Mouse (Mus musculus): ENCODE results near the gene Cep290. TPM values are rescaled to one million over a fixed set of nuclear protein-coding genes. Genes with fewer than 3 reads are reported as not detected.

Cep290 gene
- polyA plus RNA-seq, 1 experiment = 71.3 TPM

GRCm38 (mm10) chr10:100574505-100575149, 87.3 kb downstream of the Cep290 start:
- H3K4me3 ChIP-seq (replicated peaks; ENCODE audit: control insufficient read depth, low read depth, low read length) = no peak overlapping the region
- peak overlapping the region; percentile 11; the same call in 1 of the 2 replicates for H3K27ac ChIP-seq (ENCODE audit: control insufficient read depth, insufficient read depth, low read depth, low read length, poor library complexity)
- WGBS = 61% methylated on average over 7 of the region's 7 CpGs
- TF ChIP-seq CTCF (IDR thresholded peaks at IDR 0.05; ENCODE audit: control insufficient read depth, insufficient read depth, low read length) (no peak), POLR2A (IDR thresholded peaks at IDR 0.05; ENCODE audit: borderline replicate concordance, control insufficient read depth, low read depth, low read length) (no peak)
- peaks cover 2% of the 10 kb centered on the region; the same call in 1 of the 2 replicates for H3K4me1 ChIP-seq (ENCODE audit: control insufficient read depth, insufficient read depth, low read length)

- H3K27ac ChIP-seq (ENCODE audit: control insufficient read depth, insufficient read depth, low read depth, low read length, poor library complexity) = no peak overlapping the region
- 79% methylated on average over 7 of the region's 7 CpGs for WGBS
Observed at GRCm38 (mm10) chr10:100575294-100575693, 87.9 kb downstream of the Cep290 start.

GRCm38 (mm10) chr10:100584178-100584577, 96.8 kb downstream of the Cep290 start:
- Histone ChIP-seq H3K27ac (ENCODE audit: control insufficient read depth, insufficient read depth, low read depth, low read length, poor library complexity) (no peak overlapping the region), H3K4me3 (replicated peaks; ENCODE audit: control insufficient read depth, low read depth, low read length) (no peak overlapping the region), H3K4me1 (ENCODE audit: control insufficient read depth, insufficient read depth, low read length) (no peaks in the 10 kb centered on the region)
- WGBS = 64% methylated on average over 3 of the region's 3 CpGs
- TF ChIP-seq CTCF (IDR thresholded peaks at IDR 0.05; ENCODE audit: control insufficient read depth, insufficient read depth, low read length) (no peak), POLR2A (IDR thresholded peaks at IDR 0.05; ENCODE audit: borderline replicate concordance, control insufficient read depth, low read depth, low read length) (no peak)

More at GRCm38 (mm10) chr10:100575294-100575693, 87.9 kb downstream of the Cep290 start:
- peaks cover 2% of the 10 kb centered on the region; the same call in 1 of the 2 replicates for H3K4me1 ChIP-seq (ENCODE audit: control insufficient read depth, insufficient read depth, low read length)
- no peak for TF ChIP-seq CTCF (IDR thresholded peaks at IDR 0.05; ENCODE audit: control insufficient read depth, insufficient read depth, low read length)
- no peak for TF ChIP-seq POLR2A (IDR thresholded peaks at IDR 0.05; ENCODE audit: borderline replicate concordance, control insufficient read depth, low read depth, low read length)
- H3K4me3 ChIP-seq (replicated peaks; ENCODE audit: control insufficient read depth, low read depth, low read length) = no peak overlapping the region

GRCm38 (mm10) chr10:100588524-100588923, 101.2 kb downstream of the Cep290 start:
- Histone ChIP-seq H3K4me1 (ENCODE audit: control insufficient read depth, insufficient read depth, low read length) (no peaks in the 10 kb centered on the region), H3K27ac (ENCODE audit: control insufficient read depth, insufficient read depth, low read depth, low read length, poor library complexity) (0 out of 2 replicates have a peak overlapping the region, but pooled peaks have one; percentile 57), H3K4me3 (replicated peaks; ENCODE audit: control insufficient read depth, low read depth, low read length) (peak overlapping the region; percentile 98)
- 25% methylated on average over 7 of the region's 7 CpGs for WGBS
- TF ChIP-seq POLR2A (IDR thresholded peaks at IDR 0.05; ENCODE audit: borderline replicate concordance, control insufficient read depth, low read depth, low read length) (no peak), CTCF (IDR thresholded peaks at IDR 0.05; ENCODE audit: control insufficient read depth, insufficient read depth, low read length) (no peak)

- Histone ChIP-seq H3K4me1 (ENCODE audit: control insufficient read depth, insufficient read depth, low read length) (no peaks in the 10 kb centered on the region), H3K4me3 (replicated peaks; ENCODE audit: control insufficient read depth, low read depth, low read length) (peak overlapping the region; percentile 98), H3K27ac (ENCODE audit: control insufficient read depth, insufficient read depth, low read depth, low read length, poor library complexity) (peak overlapping the region; percentile 57; the same call in 1 of the 2 replicates)
- WGBS = under 1% methylated on average over 31 of the region's 31 CpGs
- TF ChIP-seq POLR2A (IDR thresholded peaks at IDR 0.05; ENCODE audit: borderline replicate concordance, control insufficient read depth, low read depth, low read length) (peak; percentile 51; the same call in 1 of the 2 replicates), CTCF (IDR thresholded peaks at IDR 0.05; ENCODE audit: control insufficient read depth, insufficient read depth, low read length) (no peak)
Observed at GRCm38 (mm10) chr10:100588932-100589388, 101.6 kb downstream of the Cep290 start.

GRCm38 (mm10) chr10:100590323-100590722, 103.0 kb downstream of the Cep290 start, which contains the start of the genes 4930430F08Rik and 1700017N19Rik:
Gene 4930430F08Rik (minus strand): TSS chr10:100590423.
Gene 1700017N19Rik (plus strand): TSS chr10:100590484.
- H3K27ac ChIP-seq (ENCODE audit: control insufficient read depth, insufficient read depth, low read depth, low read length, poor library complexity) = no peak within 1 kb of the TSS
- 76% methylated on average over 1 of the region's 1 CpGs for WGBS
- H3K4me3 ChIP-seq (replicated peaks; ENCODE audit: control insufficient read depth, low read depth, low read length) = no peak within 1 kb of the TSS
- TF ChIP-seq CTCF (IDR thresholded peaks at IDR 0.05; ENCODE audit: control insufficient read depth, insufficient read depth, low read length) = no peak
- TF ChIP-seq POLR2A (IDR thresholded peaks at IDR 0.05; ENCODE audit: borderline replicate concordance, control insufficient read depth, low read depth, low read length) = no peak
- H3K4me1 ChIP-seq (ENCODE audit: control insufficient read depth, insufficient read depth, low read length) = no peaks in the 10 kb centered on the region

- 85% methylated on average over 3 of the region's 3 CpGs for WGBS
- no peak overlapping the region for H3K27ac ChIP-seq (ENCODE audit: control insufficient read depth, insufficient read depth, low read depth, low read length, poor library complexity)
- no peak overlapping the region for H3K4me3 ChIP-seq (replicated peaks; ENCODE audit: control insufficient read depth, low read depth, low read length)
- no peaks in the 10 kb centered on the region for H3K4me1 ChIP-seq (ENCODE audit: control insufficient read depth, insufficient read depth, low read length)
- TF ChIP-seq POLR2A (IDR thresholded peaks at IDR 0.05; ENCODE audit: borderline replicate concordance, control insufficient read depth, low read depth, low read length) (no peak), CTCF (IDR thresholded peaks at IDR 0.05; ENCODE audit: control insufficient read depth, insufficient read depth, low read length) (no peak)
Observed at GRCm38 (mm10) chr10:100598339-100598738, 111.0 kb downstream of the Cep290 start.

- Histone ChIP-seq H3K27ac (ENCODE audit: control insufficient read depth, insufficient read depth, low read depth, low read length, poor library complexity) (no peak overlapping the region), H3K4me1 (ENCODE audit: control insufficient read depth, insufficient read depth, low read length) (no peaks in the 10 kb centered on the region; the same call in 1 of the 2 replicates), H3K4me3 (replicated peaks; ENCODE audit: control insufficient read depth, low read depth, low read length) (no peak overlapping the region)
- WGBS = 86% methylated on average over 9 of the region's 9 CpGs
- no peak for TF ChIP-seq POLR2A (IDR thresholded peaks at IDR 0.05; ENCODE audit: borderline replicate concordance, control insufficient read depth, low read depth, low read length)
- no peak for TF ChIP-seq CTCF (IDR thresholded peaks at IDR 0.05; ENCODE audit: control insufficient read depth, insufficient read depth, low read length)
Observed at GRCm38 (mm10) chr10:100603511-100603910, 116.2 kb downstream of the Cep290 start.

All from bone marrow, adult 2 months (tissue).